Mouse (Mus musculus) G1E (cell line): ENCODE data around the gene Wdr66.

Experiments
- CTCF ChIP-seq: IDR thresholded peaks from 2 replicates; pipeline ENCODE4 v1.5.1; 2012; ENCODE audit warnings: low read depth, low read length, inconsistent platforms, mixed read lengths
- GATA1 ChIP-seq: IDR thresholded peaks from 2 replicates; pipeline ENCODE4 v1.6.1; 2012; ENCODE audit warnings: borderline replicate concordance, low read length, inconsistent platforms, mixed read lengths
- POLR2AphosphoS5 ChIP-seq: IDR thresholded peaks from 2 replicates; pipeline ENCODE4 v1.6.1; 2012; ENCODE audit warnings: low read depth, low read length, inconsistent platforms; ENCODE audit not compliant: insufficient replicate concordance

GRCm38 (mm10) chr5:123301780-123302521 is 50.0 kb downstream of the Wdr66 start:
- TF ChIP-seq CTCF (no peak), GATA1 (no peak), POLR2AphosphoS5 (no peak)
